Mouse (Mus musculus) heart, postnatal 0 days (tissue): ENCODE results near the gene Ggps1. TPM values are rescaled to one million over a fixed set of nuclear protein-coding genes. Genes with fewer than 3 reads are reported as not detected.

Experiments used
- ATAC-seq: fragments of 200-750 bp; cut with Nextera tagmentation; 2 replicates; pipeline ENCODE4 v1.8.0; 2017; ENCODE audit warnings: low read depth, moderate number of reproducible peaks, moderate library complexity; ENCODE audit not compliant: insufficient read depth
- DNase-seq: peaks from one replicate; pipeline ENCODE4 v3.0.0-alpha.2; 2016; ENCODE audit warnings: low spot score
- H3K27ac ChIP-seq: fragments of 300-500 bp; sonication (generic); 2 replicates; pipeline ENCODE4 v1.5.1; 2014; ENCODE audit warnings: low read depth, mild to moderate bottlenecking
- H3K27me3 ChIP-seq: fragments of 300-500 bp; sonication (generic); 2 replicates; pipeline ENCODE4 v1.6.1; 2014; ENCODE audit warnings: low read length, mixed read lengths; ENCODE audit not compliant: control insufficient read depth, insufficient read depth
- H3K36me3 ChIP-seq: fragments of 300-500 bp; sonication (generic); replicated peaks from 2 replicates; pipeline ENCODE4 v1.6.1; 2014; ENCODE audit warnings: low read length, mixed read lengths; ENCODE audit not compliant: control insufficient read depth, insufficient read depth
- H3K4me1 ChIP-seq: fragments of 300-500 bp; sonication (generic); 2 replicates; pipeline ENCODE4 v1.6.1; 2014; ENCODE audit warnings: antibody characterized with exemption; ENCODE audit not compliant: control insufficient read depth, insufficient read depth
- H3K4me2 ChIP-seq: fragments of 300-500 bp; sonication (generic); 2 replicates; pipeline ENCODE4 v1.6.1; 2014; ENCODE audit warnings: low read depth, mild to moderate bottlenecking, low read length, moderate library complexity
- H3K4me3 ChIP-seq: fragments of 300-500 bp; sonication (generic); 2 replicates; pipeline ENCODE4 v1.5.1; 2014; ENCODE audit warnings: low read depth, low read length
- H3K9ac ChIP-seq: fragments of 300-500 bp; sonication (generic); replicated peaks from 2 replicates; pipeline ENCODE4 v1.6.1; 2014; ENCODE audit warnings: low read depth, low read length, mixed read lengths
- H3K9me3 ChIP-seq: fragments of 300-500 bp; sonication (generic); replicated peaks from 2 replicates; pipeline ENCODE4 v1.6.1; 2016; ENCODE audit warnings: low read length; ENCODE audit not compliant: control insufficient read depth
- CTCF ChIP-seq: IDR thresholded peaks from 2 replicates; pipeline ENCODE4 v1.5.1; 2016; ENCODE audit warnings: antibody characterized with exemption, control low read depth, low read depth
- EP300 ChIP-seq: IDR thresholded peaks from 2 replicates; pipeline ENCODE4 v1.6.1; 2016; ENCODE audit warnings: antibody characterized with exemption, low read depth
- WGBS: fragments of 180-500 bp; shearing (Covaris S2); extraction: QIAGEN DNeasy Blood & Tissue Kit; methylation state at CpG from one replicate; pipeline ENCODE4 v1.1.7; 2014; 5-methylcytosine and 5-hydroxymethylcytosine counted together
- polyA plus RNA-seq: library from polyadenylated mRNA; unstranded; fragments of >200 nt; fragmentation: Nextera tagmentation; extraction: Ambion mirVana; gene quantifications from 2 replicates; pipeline ENCODE4 v1.2.1, GENCODE M21; 2015
- total RNA-seq: library from RNA; depleted of rRNA; stranded (reverse); fragments of >200 nt; gene quantifications from 2 replicates; pipeline ENCODE4 v1.2.3, GENCODE M21; 2014; ENCODE audit warnings: low replicate concordance

Ggps1 gene
- total and polyA plus RNA-seq, 2 experiments from 2014 or later, result 33.6 to 36.8 TPM

- under 1% methylated on average over 58 of the region's 65 CpGs for WGBS
- DNase-seq, result no peak
- Histone ChIP-seq H3K27ac (peak overlapping the region; percentile 97), H3K4me1 (peaks cover 7% of the 10 kb centered on the region), H3K36me3 (no peaks in the 10 kb centered on the region; the same call in 1 of the 2 replicates), H3K9me3 (no peaks in the 10 kb centered on the region), H3K27me3 (no peaks in the 10 kb centered on the region), H3K4me2 (peak overlapping the region; percentile 86), H3K4me3 (peak overlapping the region; percentile 98), H3K9ac (peak overlapping the region; percentile 99)
- peak; percentile 1; the same call in 1 of the 2 replicates for ATAC-seq
- TF ChIP-seq EP300, result no peak
- no peak for TF ChIP-seq CTCF
Measured at GRCm38 (mm10) chr13:14064341-14065027, 1.2 kb upstream of the Ggps1 start.

- Histone ChIP-seq H3K9ac (peak overlapping the region; percentile 99), H3K27me3 (no peaks in the 10 kb centered on the region), H3K4me2 (peak overlapping the region; percentile 86), H3K4me3 (peak overlapping the region; percentile 98), H3K27ac (peak overlapping the region; percentile 97), H3K4me1 (peaks cover 7% of the 10 kb centered on the region), H3K36me3 (peaks cover 2% of the 10 kb centered on the region; the same call in 1 of the 2 replicates), H3K9me3 (no peaks in the 10 kb centered on the region)
- DNase-seq (peak; percentile 70), ATAC-seq (peak; percentile 27)
- 0% methylated on average over 10 of the region's 31 CpGs for WGBS
- TF ChIP-seq EP300 (no peak), CTCF (no peak)
Measured at GRCm38 (mm10) chr13:14063942-14064271, 619 bp upstream of the Ggps1 start.

GRCm38 (mm10) chr13:14062209-14063012 is 877 bp downstream of the Ggps1 start:
- no peak for DNase-seq
- Histone ChIP-seq H3K4me3 (peak overlapping the region; percentile 98), H3K4me2 (peak overlapping the region; percentile 64), H3K9me3 (no peaks in the 10 kb centered on the region), H3K9ac (peak overlapping the region; percentile 78), H3K36me3 (peaks cover 6% of the 10 kb centered on the region; the same call in 1 of the 2 replicates), H3K27me3 (no peaks in the 10 kb centered on the region), H3K4me1 (peaks cover 7% of the 10 kb centered on the region), H3K27ac (peak overlapping the region; percentile 98)
- 4% methylated on average over 11 of the region's 11 CpGs for WGBS
- no peak for TF ChIP-seq EP300
- no peak for TF ChIP-seq CTCF
- ATAC-seq, result no peak

GRCm38 (mm10) chr13:14059582-14059981 is 3.7 kb downstream of the Ggps1 start:
- DNase-seq (no peak), ATAC-seq (no peak)
- Histone ChIP-seq H3K27ac (no peak overlapping the region), H3K36me3 (peaks cover 22% of the 10 kb centered on the region), H3K27me3 (no peaks in the 10 kb centered on the region), H3K4me3 (no peak overlapping the region), H3K4me1 (peaks cover 7% of the 10 kb centered on the region), H3K9ac (no peak overlapping the region), H3K4me2 (no peak overlapping the region), H3K9me3 (no peaks in the 10 kb centered on the region)
- TF ChIP-seq CTCF, result no peak
- no peak for TF ChIP-seq EP300

GRCm38 (mm10) chr13:14056801-14057200 is 6.5 kb downstream of the Ggps1 start:
- H3K27ac ChIP-seq, result no peak overlapping the region
- no peaks in the 10 kb centered on the region for H3K27me3 ChIP-seq
- ATAC-seq (no peak), DNase-seq (no peak)
- H3K4me1 ChIP-seq, result peaks cover under 1% of the 10 kb centered on the region
- 82% methylated on average over 3 of the region's 3 CpGs for WGBS
- peaks cover 49% of the 10 kb centered on the region for H3K36me3 ChIP-seq
- TF ChIP-seq CTCF (no peak), EP300 (no peak)
- H3K9ac ChIP-seq, result no peak overlapping the region
- no peak overlapping the region for H3K4me2 ChIP-seq
- H3K4me3 ChIP-seq, result no peak overlapping the region
- H3K9me3 ChIP-seq, result no peaks in the 10 kb centered on the region
